Mouse (Mus musculus) neural tube, embryonic 15.5 days (tissue): ENCODE data around the gene Ppy. TPM values are rescaled to one million over a fixed set of nuclear protein-coding genes. Genes with fewer than 3 reads are reported as not detected.

ENCODE experiments used
- ATAC-seq: fragments of 200-750 bp; cut with Nextera tagmentation; 2 replicates; pipeline ENCODE4 v1.8.0; 2017; ENCODE audit warnings: mild to moderate bottlenecking, moderate TSS enrichment, moderate library complexity; ENCODE audit not compliant: low FRiP score
- H3K27ac ChIP-seq: fragments of 300-500 bp; sonication (generic); replicated peaks from 2 replicates; pipeline ENCODE4 v1.5.1; 2015; ENCODE audit warnings: mild to moderate bottlenecking, inconsistent platforms
- H3K27me3 ChIP-seq: fragments of 300-500 bp; sonication (generic); replicated peaks from 2 replicates; pipeline ENCODE4 v1.6.1; 2015; ENCODE audit warnings: inconsistent platforms
- H3K36me3 ChIP-seq: fragments of 300-500 bp; sonication (generic); 2 replicates; pipeline ENCODE4 v1.6.1; 2015; ENCODE audit warnings: inconsistent platforms
- H3K4me1 ChIP-seq: fragments of 300-500 bp; sonication (generic); 2 replicates; pipeline ENCODE4 v1.6.1; 2015; ENCODE audit warnings: inconsistent platforms
- H3K4me2 ChIP-seq: fragments of 300-500 bp; sonication (generic); 2 replicates; pipeline ENCODE4 v1.6.1; 2015; ENCODE audit warnings: inconsistent platforms, mild to moderate bottlenecking, moderate library complexity
- H3K4me3 ChIP-seq: fragments of 300-500 bp; sonication (generic); replicated peaks from 2 replicates; pipeline ENCODE4 v1.5.1; 2015; ENCODE audit warnings: mild to moderate bottlenecking, inconsistent platforms
- H3K9ac ChIP-seq: fragments of 300-500 bp; sonication (generic); replicated peaks from 2 replicates; pipeline ENCODE4 v1.6.1; 2015; ENCODE audit warnings: mild to moderate bottlenecking, inconsistent platforms
- H3K9me3 ChIP-seq: fragments of 300-500 bp; sonication (generic); replicated peaks from 2 replicates; pipeline ENCODE4 v1.6.1; 2016; ENCODE audit warnings: inconsistent platforms
- WGBS: fragments of 180-500 bp; shearing (Covaris S2); methylation state at CpG from one replicate; pipeline ENCODE4 v1.1.7; 2015; ENCODE audit warnings: mixed read lengths; 5-methylcytosine and 5-hydroxymethylcytosine counted together
- polyA plus RNA-seq: library from polyadenylated mRNA; unstranded; fragments of >200 nt; fragmentation: Nextera tagmentation; extraction: Ambion mirVana; gene quantifications from 2 replicates; pipeline ENCODE4 v1.2.1, GENCODE M21; 2015

Gene Ppy
- 0.36 TPM in 1 of 2 replicates, not detected in the other for polyA plus RNA-seq

GRCm38 (mm10) chr11:102101219-102101618 lies at the start of gene Ppy:
Gene Ppy (minus strand): TSS chr11:102101319.
- H3K36me3 ChIP-seq = no peaks in the 10 kb centered on the region
- no peak within 1 kb of the TSS for H3K27ac ChIP-seq
- peaks cover 16% of the 10 kb centered on the region for H3K4me1 ChIP-seq
- no peak for ATAC-seq
- no peak within 1 kb of the TSS for H3K9ac ChIP-seq
- no peaks in the 10 kb centered on the region for H3K9me3 ChIP-seq
- H3K4me2 ChIP-seq = no peak within 1 kb of the TSS
- H3K4me3 ChIP-seq = no peak within 1 kb of the TSS
- peaks cover 55% of the 10 kb centered on the region for H3K27me3 ChIP-seq
- WGBS = 80% methylated on average over 4 of the region's 4 CpGs

DNA sequence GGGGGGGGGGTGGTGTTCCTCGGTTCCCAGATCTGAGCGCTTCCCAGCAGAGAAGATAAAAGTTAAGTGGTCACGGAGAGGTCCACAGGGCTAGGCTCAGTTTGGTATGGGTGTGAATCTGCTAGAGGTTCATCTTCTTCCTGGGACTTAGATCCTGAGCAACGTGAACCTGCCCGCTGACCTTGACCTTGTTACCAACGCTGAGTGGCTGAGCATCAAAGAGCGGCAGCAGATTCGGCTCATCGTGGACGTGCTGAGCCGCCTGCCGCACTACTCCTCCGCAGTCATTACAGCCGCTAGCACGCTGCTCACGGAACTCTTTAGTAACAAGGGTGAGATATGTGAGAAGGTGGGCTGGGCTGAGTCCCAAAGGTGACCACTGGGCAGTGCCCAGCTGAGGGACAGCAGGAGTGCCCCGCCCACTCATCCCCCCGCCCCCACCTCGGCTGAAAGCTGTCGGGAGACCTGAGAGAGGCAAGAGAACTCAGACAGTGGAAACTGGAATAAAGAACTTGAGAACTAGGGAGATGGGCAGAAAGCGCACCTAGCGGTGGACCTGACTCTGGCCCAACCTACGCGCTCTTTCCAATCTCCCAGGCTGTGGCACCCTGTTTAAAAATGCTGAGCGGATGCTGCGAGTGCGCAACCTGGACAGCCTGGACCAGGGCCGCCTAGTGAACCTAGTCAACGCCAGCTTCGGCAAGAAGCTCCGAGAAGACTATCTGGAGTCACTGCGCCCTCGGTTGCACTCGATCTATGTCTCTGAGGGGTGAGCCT lies 46.3 kb upstream of the Ppy start:
- Histone ChIP-seq H3K4me1 (peaks cover 23% of the 10 kb centered on the region), H3K36me3 (0 out of 2 replicates have a peak, but pooled peaks cover 2% of the 10 kb centered on the region), H3K9ac (no peak overlapping the region), H3K9me3 (no peaks in the 10 kb centered on the region), H3K4me2 (peak overlapping the region; percentile 13; the same call in 1 of the 2 replicates), H3K27ac (no peak overlapping the region), H3K27me3 (peaks cover 72% of the 10 kb centered on the region), H3K4me3 (no peak overlapping the region)
- ATAC-seq = no peak
- WGBS = 13% methylated on average over 34 of the region's 34 CpGs

GRCm38 (mm10) chr11:102146531-102146930 lies 45.4 kb upstream of the Ppy start:
- Histone ChIP-seq H3K9ac (no peak overlapping the region), H3K4me1 (peaks cover 23% of the 10 kb centered on the region)

GRCm38 (mm10) chr11:102146005-102146404 lies 44.9 kb upstream of the Ppy start:
- Histone ChIP-seq H3K4me1 (peaks cover 23% of the 10 kb centered on the region), H3K9me3 (no peaks in the 10 kb centered on the region), H3K27me3 (peaks cover 74% of the 10 kb centered on the region), H3K4me2 (peak overlapping the region; percentile 49; the same call in 1 of the 2 replicates), H3K27ac (no peak overlapping the region), H3K9ac (no peak overlapping the region), H3K4me3 (no peak overlapping the region), H3K36me3 (no peaks in the 10 kb centered on the region)
- no peak for ATAC-seq
- 4% methylated on average over 16 of the region's 16 CpGs for WGBS

More at GRCm38 (mm10) chr11:102146531-102146930, 45.4 kb upstream of the Ppy start:
- Histone ChIP-seq H3K9me3 (no peaks in the 10 kb centered on the region), H3K27ac (no peak overlapping the region), H3K4me3 (no peak overlapping the region), H3K27me3 (peaks cover 74% of the 10 kb centered on the region), H3K4me2 (peak overlapping the region; percentile 17; the same call in 1 of the 2 replicates), H3K36me3 (no peaks in the 10 kb centered on the region)
- no peak for ATAC-seq
- 8% methylated on average over 17 of the region's 17 CpGs for WGBS

- no peak within 1 kb of the TSS for H3K9ac ChIP-seq
Measured at GRCm38 (mm10) chr11:102145471-102146001, 44.4 kb upstream of the Ppy start, which contains the start of gene Nags. Gene Nags (plus strand): TSS chr11:102145513.

DNA sequence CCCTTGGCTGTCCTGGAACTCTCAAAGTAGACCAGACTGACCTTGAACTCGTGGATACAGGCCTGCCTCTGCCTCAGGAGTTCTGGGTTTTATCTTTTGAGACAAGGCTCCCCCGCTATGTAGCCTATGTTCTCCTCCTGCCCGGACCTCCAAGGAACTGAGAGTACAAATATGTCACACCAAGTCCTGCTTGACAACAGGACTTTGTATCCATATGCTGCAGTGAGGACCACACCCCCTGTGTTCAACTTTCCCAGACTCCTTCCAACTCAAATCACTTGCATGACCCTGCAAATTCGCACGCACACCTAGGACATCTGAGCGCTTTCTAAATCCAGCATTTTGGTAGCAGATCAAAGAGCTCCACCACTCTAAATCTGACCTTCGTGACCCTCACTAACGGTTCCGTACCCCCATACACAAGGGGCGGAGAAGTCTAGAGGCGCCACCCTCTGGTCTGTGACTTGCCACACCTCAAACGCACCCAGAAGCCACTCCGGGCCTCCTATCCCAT lies 43.9 kb upstream of the Ppy start:
- Histone ChIP-seq H3K27me3 (peaks cover 74% of the 10 kb centered on the region), H3K4me1 (peaks cover 23% of the 10 kb centered on the region), H3K4me3 (peak overlapping the region; percentile 25), H3K27ac (no peak overlapping the region), H3K9me3 (no peaks in the 10 kb centered on the region), H3K4me2 (peak overlapping the region; percentile 49), H3K9ac (no peak overlapping the region), H3K36me3 (no peaks in the 10 kb centered on the region)
- no peak for ATAC-seq
- 29% methylated on average over 13 of the region's 13 CpGs for WGBS

More at GRCm38 (mm10) chr11:102145471-102146001, 44.4 kb upstream of the Ppy start, which contains the start of gene Nags:
- H3K27me3 ChIP-seq = peaks cover 74% of the 10 kb centered on the region
- H3K4me2 ChIP-seq = peak within 1 kb of the TSS; percentile 49
- under 1% methylated on average over 48 of the region's 50 CpGs for WGBS
- no peaks in the 10 kb centered on the region for H3K36me3 ChIP-seq
- H3K4me3 ChIP-seq = peak within 1 kb of the TSS; percentile 25
- no peak within 1 kb of the TSS for H3K27ac ChIP-seq
- no peak for ATAC-seq
- no peaks in the 10 kb centered on the region for H3K9me3 ChIP-seq
- peaks cover 23% of the 10 kb centered on the region for H3K4me1 ChIP-seq

DNA sequence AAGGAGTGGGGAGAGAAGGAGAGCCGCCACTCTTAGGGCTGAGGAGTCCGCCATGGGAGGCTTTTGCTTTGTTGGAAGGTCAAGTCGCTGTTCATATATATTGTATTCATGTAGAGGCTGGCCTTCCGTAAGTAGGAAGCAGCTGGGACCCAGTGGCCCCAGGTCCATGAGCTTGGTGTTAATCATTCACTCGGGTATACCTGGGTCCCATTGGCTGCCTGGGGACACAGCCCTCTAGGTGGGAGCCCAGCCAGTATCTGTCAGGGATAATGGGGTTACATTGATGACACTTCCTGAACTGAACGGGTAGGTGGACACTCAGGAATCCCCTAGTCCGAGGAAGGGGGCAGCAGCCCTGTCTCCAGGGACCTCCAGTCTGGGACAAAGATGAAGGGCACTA lies 41.2 kb upstream of the Ppy start:
- no peaks in the 10 kb centered on the region for H3K9me3 ChIP-seq
- 67% methylated on average over 7 of the region's 7 CpGs for WGBS
- peaks cover 22% of the 10 kb centered on the region for H3K4me1 ChIP-seq
- no peak overlapping the region for H3K9ac ChIP-seq
- ATAC-seq = no peak
- H3K4me3 ChIP-seq = no peak overlapping the region
- H3K36me3 ChIP-seq = no peaks in the 10 kb centered on the region
- H3K27ac ChIP-seq = no peak overlapping the region
- no peak overlapping the region for H3K4me2 ChIP-seq
- H3K27me3 ChIP-seq = peaks cover 49% of the 10 kb centered on the region

- Histone ChIP-seq H3K36me3 (no peaks in the 10 kb centered on the region), H3K4me2 (no peak overlapping the region), H3K9ac (no peak overlapping the region), H3K4me3 (no peak overlapping the region), H3K27me3 (peaks cover 38% of the 10 kb centered on the region), H3K27ac (no peak overlapping the region), H3K9me3 (no peaks in the 10 kb centered on the region), H3K4me1 (peaks cover 8% of the 10 kb centered on the region)
- ATAC-seq = no peak
- WGBS = 4% methylated on average over 5 of the region's 5 CpGs
Measured at GRCm38 (mm10) chr11:102140508-102140907, 39.4 kb upstream of the Ppy start.

DNA sequence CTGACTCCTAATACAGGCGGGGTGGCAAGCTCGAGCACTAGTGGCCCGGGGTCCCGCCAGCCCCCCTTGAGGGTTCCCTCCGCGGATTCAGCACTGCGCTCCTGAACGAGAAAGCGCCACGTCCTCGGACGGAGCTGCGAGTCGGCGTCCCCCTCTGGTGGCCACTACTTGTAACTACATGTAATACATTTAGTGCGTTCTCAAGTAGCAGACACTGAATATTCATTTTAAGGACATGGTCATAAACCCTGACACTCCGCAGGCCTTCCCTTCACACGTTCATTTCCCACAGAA lies 37.3 kb upstream of the Ppy start:
- Histone ChIP-seq H3K4me1 (peaks cover 10% of the 10 kb centered on the region), H3K4me3 (peak overlapping the region; percentile 29), H3K36me3 (no peaks in the 10 kb centered on the region), H3K27me3 (peaks cover 21% of the 10 kb centered on the region), H3K27ac (no peak overlapping the region), H3K4me2 (peak overlapping the region; percentile 66), H3K9ac (peak overlapping the region; percentile 42; the same call in 1 of the 2 replicates), H3K9me3 (no peaks in the 10 kb centered on the region)
- ATAC-seq = no peak; the same call in 1 of the 2 replicates
- WGBS = under 1% methylated on average over 18 of the region's 18 CpGs

DNA sequence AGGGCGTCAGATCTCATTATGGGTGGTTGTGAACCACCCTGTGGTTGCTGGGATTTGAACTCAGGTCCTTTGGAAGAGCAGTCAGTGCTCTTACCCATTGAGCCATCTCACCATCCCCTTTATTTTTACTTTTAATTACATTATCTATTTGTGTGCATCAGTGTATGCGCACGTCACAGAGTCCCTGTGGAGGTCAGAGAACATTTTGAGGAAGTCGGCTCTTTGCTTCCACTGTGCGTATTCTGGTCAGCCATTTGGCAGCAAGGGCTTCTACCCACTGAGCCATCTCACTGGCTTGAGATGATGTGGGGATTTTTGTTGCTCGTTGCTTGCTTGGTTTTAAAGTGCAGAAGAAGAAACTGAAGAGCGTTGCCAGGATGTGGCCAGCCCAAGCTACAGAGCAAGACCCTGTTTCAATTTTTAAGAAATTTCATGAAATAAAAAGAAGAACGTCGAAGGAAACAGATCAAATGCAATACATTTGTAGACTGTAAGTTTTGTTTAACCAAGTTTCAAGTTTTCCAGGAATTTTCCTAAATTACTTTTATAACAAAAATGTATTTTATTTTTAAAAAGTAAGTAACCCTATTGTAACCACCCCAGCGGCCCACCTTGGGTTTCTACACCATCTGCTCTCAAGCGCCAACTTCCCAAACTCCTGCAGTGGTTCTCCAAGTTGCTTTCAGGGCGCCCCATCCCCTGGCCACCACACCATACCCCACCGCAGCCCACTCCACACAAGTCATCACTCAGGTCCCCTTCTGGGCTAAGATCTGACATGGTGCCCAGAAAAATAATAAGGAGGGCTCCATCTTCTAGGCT lies 36.7 kb upstream of the Ppy start:
- Histone ChIP-seq H3K4me1 (peaks cover 10% of the 10 kb centered on the region), H3K9me3 (no peaks in the 10 kb centered on the region), H3K27ac (no peak overlapping the region), H3K9ac (peak overlapping the region; percentile 42; the same call in 1 of the 2 replicates), H3K4me3 (peak overlapping the region; percentile 29), H3K36me3 (no peaks in the 10 kb centered on the region), H3K27me3 (0 out of 2 replicates have a peak, but pooled peaks cover 17% of the 10 kb centered on the region), H3K4me2 (peak overlapping the region; percentile 66)
- WGBS = 47% methylated on average over 13 of the region's 13 CpGs
- ATAC-seq = no peak

DNA sequence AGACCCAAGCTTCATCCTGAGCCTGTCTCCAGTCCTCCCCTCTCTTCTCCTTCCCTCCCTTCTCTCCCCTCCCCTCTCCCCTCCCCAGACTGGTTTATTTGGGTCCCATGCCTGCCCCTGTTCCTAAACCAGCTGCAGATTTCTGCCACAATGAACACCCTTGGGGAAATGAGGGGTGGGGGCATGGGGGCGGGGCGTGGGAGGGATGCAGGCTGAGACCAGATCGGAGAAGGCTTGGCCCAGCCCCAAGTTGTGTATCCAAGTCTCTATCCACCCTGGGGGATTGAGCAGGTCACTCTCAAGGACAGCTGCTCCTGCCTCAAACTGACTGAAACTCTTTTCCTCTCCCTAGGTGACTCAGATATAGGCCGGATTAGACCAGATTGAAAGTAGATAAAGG lies 33.4 kb upstream of the Ppy start:
- peaks cover 10% of the 10 kb centered on the region for H3K4me1 ChIP-seq

More for the DNA sequence above, 33.4 kb upstream of the Ppy start:
- H3K9me3 ChIP-seq = no peaks in the 10 kb centered on the region
- no peak overlapping the region for H3K9ac ChIP-seq
- no peak overlapping the region for H3K27ac ChIP-seq
- ATAC-seq = no peak
- no peaks in the 10 kb centered on the region for H3K36me3 ChIP-seq
- 24% methylated on average over 4 of the region's 4 CpGs for WGBS
- no peak overlapping the region for H3K4me3 ChIP-seq
- H3K4me2 ChIP-seq = no peak overlapping the region
- H3K27me3 ChIP-seq = 0 out of 2 replicates have a peak, but pooled peaks cover 11% of the 10 kb centered on the region
